8 mouse cellular contexts compared by ENCODE assay signal in genomic region chr6:71441251-71441580, GRCm38 (mm10). TPM values are rescaled to one million over a fixed set of nuclear protein-coding genes. Genes with fewer than 3 reads are reported as not detected.
DNase-seq lines count a peak whose midpoint lies in the region; ATAC-seq and TF ChIP-seq lines count a peak whose summit lies in the region.

No protein-coding gene starts in this region.

- H3K9ac ChIP-seq in kidney, embryonic 15.5 days: peak overlapping the region; percentile 59
- peak overlapping the region; percentile 74 for H3K9ac ChIP-seq in hindbrain, postnatal 0 days (replicated peaks; ENCODE audit: low read length)
- peak overlapping the region; percentile 73 for H3K9ac ChIP-seq in midbrain, postnatal 0 days (replicated peaks; ENCODE audit: low read length, poor library complexity, severe bottlenecking)

- no peaks in the 10 kb centered on the region for H3K36me3 ChIP-seq in kidney, embryonic 15.5 days
- H3K36me3 ChIP-seq in hindbrain, postnatal 0 days (ENCODE audit: insufficient read depth, low read length): no peaks in the 10 kb centered on the region
- no peaks in the 10 kb centered on the region for H3K36me3 ChIP-seq in midbrain, postnatal 0 days (ENCODE audit: insufficient read depth, low read length)

- no peak for DNase-seq in kidney, postnatal 14 days
- DNase-seq in hindbrain, postnatal 0 days (ENCODE audit: low spot score): no peak
- DNase-seq in midbrain, postnatal 0 days (ENCODE audit: low spot score): no peak
- DNase-seq in layer of hippocampus, postnatal 36 days: no peak
- no peak for DNase-seq in layer of hippocampus, postnatal 25 days (ENCODE audit: extremely low spot score in 1 of 2, low spot score in 1 of 2)
- no peak for DNase-seq in cerebellum, adult 9-11 months

- TF ChIP-seq POLR2A in cortical plate, adult 2 months (IDR thresholded peaks at IDR 0.05; ENCODE audit: extremely low read depth, insufficient read depth, low read length): no peak

- peak; percentile 7 for ATAC-seq in kidney, embryonic 15.5 days (replicated peaks; ENCODE audit: low FRiP score)
- ATAC-seq in hindbrain, postnatal 0 days: no peak
- ATAC-seq in midbrain, postnatal 0 days (ENCODE audit: low FRiP score): no peak; the same call in 1 of the 2 replicates

- H3K4me1 ChIP-seq in kidney, embryonic 15.5 days: peaks cover 37% of the 10 kb centered on the region
- H3K4me1 ChIP-seq in cortical plate, adult 2 months (ENCODE audit: control insufficient read depth, insufficient read depth, low read length): peaks cover 4% of the 10 kb centered on the region; the same call in 1 of the 2 replicates
- H3K4me1 ChIP-seq in hindbrain, postnatal 0 days (ENCODE audit: insufficient read depth, low read length): peaks cover 9% of the 10 kb centered on the region
- peaks cover 11% of the 10 kb centered on the region for H3K4me1 ChIP-seq in midbrain, postnatal 0 days (ENCODE audit: insufficient read depth, low read length)

- peak overlapping the region; percentile 79 for H3K4me2 ChIP-seq in kidney, embryonic 15.5 days
- H3K4me2 ChIP-seq in hindbrain, postnatal 0 days (ENCODE audit: low read depth, low read length): peak overlapping the region; percentile 65
- peak overlapping the region; percentile 84 for H3K4me2 ChIP-seq in midbrain, postnatal 0 days (ENCODE audit: low read depth, low read length, poor library complexity, severe bottlenecking)

- no peaks in the 10 kb centered on the region for H3K9me3 ChIP-seq in kidney, embryonic 15.5 days (replicated peaks)
- no peaks in the 10 kb centered on the region for H3K9me3 ChIP-seq in hindbrain, postnatal 0 days (ENCODE audit: low read length)
- H3K9me3 ChIP-seq in midbrain, postnatal 0 days (ENCODE audit: low read length): no peaks in the 10 kb centered on the region

- H3K27me3 ChIP-seq in kidney, embryonic 15.5 days: no peaks in the 10 kb centered on the region
- H3K27me3 ChIP-seq in hindbrain, postnatal 0 days (ENCODE audit: insufficient read depth, low read length): no peaks in the 10 kb centered on the region
- no peaks in the 10 kb centered on the region for H3K27me3 ChIP-seq in midbrain, postnatal 0 days (ENCODE audit: insufficient read depth, low read length)

- 4% methylated on average over 12 of the region's 12 CpGs for WGBS in kidney, embryonic 15.5 days
- WGBS in hindbrain, postnatal 0 days: 4% methylated on average over 12 of the region's 12 CpGs
- 3% methylated on average over 12 of the region's 12 CpGs for WGBS in midbrain, postnatal 0 days

- peak overlapping the region; percentile 87 for H3K4me3 ChIP-seq in kidney, embryonic 15.5 days (replicated peaks)
- H3K4me3 ChIP-seq in cortical plate, adult 2 months (ENCODE audit: insufficient read depth, low read length): peak overlapping the region; percentile 66
- H3K4me3 ChIP-seq in hindbrain, postnatal 0 days (ENCODE audit: low read length): peak overlapping the region; percentile 94
- H3K4me3 ChIP-seq in midbrain, postnatal 0 days (ENCODE audit: low read depth, low read length): peak overlapping the region; percentile 88

- H3K27ac ChIP-seq in kidney, embryonic 15.5 days: peak overlapping the region; percentile 99
- H3K27ac ChIP-seq in cortical plate, adult 2 months (ENCODE audit: insufficient read depth, low read length): peak overlapping the region; percentile 96
- H3K27ac ChIP-seq in hindbrain, postnatal 0 days: peak overlapping the region; percentile 99
- H3K27ac ChIP-seq in midbrain, postnatal 0 days (ENCODE audit: low read depth, low read length): peak overlapping the region; percentile 96

- no peak for TF ChIP-seq CTCF in cortical plate, adult 2 months (IDR thresholded peaks at IDR 0.05; ENCODE audit: extremely low read depth, insufficient read depth, low read length)
- TF ChIP-seq CTCF in hindbrain, postnatal 0 days (IDR thresholded peaks at IDR 0.05; ENCODE audit: low read depth): no peak
- no peak for TF ChIP-seq CTCF in midbrain, postnatal 0 days (IDR thresholded peaks at IDR 0.05)

RNA-seq across cellular contexts. Expression of gene Rmnd5a, which starts 0.8 kb away (rescaled TPM):
- polyA plus RNA-seq in kidney, embryonic 15.5 days (2015; fragmentation: Nextera tagmentation; extraction: Ambion mirVana): 14.1 and 14.7 TPM in 2 replicates
- 70.9 and 72.0 TPM in 2 replicates for polyA plus RNA-seq in cortical plate, adult 2 months (2012; rRNA removed)
- total RNA-seq in hindbrain, postnatal 0 days (2014; rRNA removed): 44.9 and 46.1 TPM in 2 replicates
- polyA plus RNA-seq in hindbrain, postnatal 0 days (2015; fragmentation: Nextera tagmentation; extraction: Ambion mirVana): 8.6 TPM in 2 replicates
- 41.8 and 54.7 TPM in 2 replicates for total RNA-seq in midbrain, postnatal 0 days (2014; rRNA removed)
- 6.5 and 7.8 TPM in 2 replicates for polyA plus RNA-seq in midbrain, postnatal 0 days (2015; fragmentation: Nextera tagmentation; extraction: Ambion mirVana)
- total RNA-seq in layer of hippocampus, postnatal 36 days (2021): 100 to 1,000 TPM; 100 to 103 TPM
- 10 to 100 TPM; 90.8 to 96.3 TPM for total RNA-seq in layer of hippocampus, postnatal 25 days (2021)

RNA-seq across cellular contexts. Expression of gene Rnf103, which starts 52.5 kb away (rescaled TPM):
- 16.7 and 17.2 TPM in 2 replicates for polyA plus RNA-seq in kidney, embryonic 15.5 days (2015; fragmentation: Nextera tagmentation; extraction: Ambion mirVana)
- polyA plus RNA-seq in cortical plate, adult 2 months (2012; rRNA removed): 32.4 and 34.4 TPM in 2 replicates
- 27.9 and 30.4 TPM in 2 replicates for total RNA-seq in hindbrain, postnatal 0 days (2014; rRNA removed)
- 23.2 and 25.5 TPM in 2 replicates for polyA plus RNA-seq in hindbrain, postnatal 0 days (2015; fragmentation: Nextera tagmentation; extraction: Ambion mirVana)
- 33.9 and 39.6 TPM in 2 replicates for total RNA-seq in midbrain, postnatal 0 days (2014; rRNA removed)
- polyA plus RNA-seq in midbrain, postnatal 0 days (2015; fragmentation: Nextera tagmentation; extraction: Ambion mirVana): 21.5 and 23.2 TPM in 2 replicates
- 10 to 100 TPM; 44.5 to 47.7 TPM for total RNA-seq in layer of hippocampus, postnatal 36 days (2021)
- total RNA-seq in layer of hippocampus, postnatal 25 days (2021): 10 to 100 TPM; 46.0 to 48.3 TPM
